Mouse (Mus musculus) spleen, adult 2 months (tissue): ENCODE results near the gene Rab3a.

Experiments
- CTCF ChIP-seq: fragments of 200-500 bp; IDR thresholded peaks from 2 replicates; pipeline ENCODE4 v1.5.1; 2011; ENCODE audit warnings: mild to moderate bottlenecking, inconsistent platforms; ENCODE audit not compliant: insufficient read depth, insufficient read length, insufficient replicate concordance; ENCODE audit errors: extremely low read depth
- POLR2A ChIP-seq: fragments of 200-500 bp; IDR thresholded peaks from 2 replicates; pipeline ENCODE4 v1.6.1; 2011; ENCODE audit warnings: low read depth, low read length, inconsistent platforms

DNA sequence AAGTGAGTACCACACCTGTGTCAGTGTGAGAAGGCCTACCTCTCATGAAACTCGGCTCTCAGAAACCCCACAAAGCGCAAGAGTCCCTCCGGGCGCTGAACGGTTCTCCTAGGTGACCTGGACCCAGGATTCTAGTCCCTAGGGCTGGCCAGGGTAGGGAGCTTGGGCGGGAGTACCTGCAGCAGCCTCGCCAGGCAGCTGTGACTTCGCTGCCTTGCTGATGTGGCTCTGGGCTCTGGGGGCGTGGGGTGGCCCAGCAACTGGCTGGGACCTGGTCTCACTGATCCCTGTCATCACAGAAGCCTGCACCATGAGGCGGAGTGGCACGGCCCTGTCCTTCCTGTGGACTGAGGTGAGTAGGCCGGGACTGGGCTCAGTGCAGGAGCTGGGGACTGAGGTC lies 30.3 kb upstream of the Rab3a start:
- TF ChIP-seq CTCF (no peak), POLR2A (no peak)
